Mouse (Mus musculus): ENCODE measurements around the gene Dnajc13.

DNA sequence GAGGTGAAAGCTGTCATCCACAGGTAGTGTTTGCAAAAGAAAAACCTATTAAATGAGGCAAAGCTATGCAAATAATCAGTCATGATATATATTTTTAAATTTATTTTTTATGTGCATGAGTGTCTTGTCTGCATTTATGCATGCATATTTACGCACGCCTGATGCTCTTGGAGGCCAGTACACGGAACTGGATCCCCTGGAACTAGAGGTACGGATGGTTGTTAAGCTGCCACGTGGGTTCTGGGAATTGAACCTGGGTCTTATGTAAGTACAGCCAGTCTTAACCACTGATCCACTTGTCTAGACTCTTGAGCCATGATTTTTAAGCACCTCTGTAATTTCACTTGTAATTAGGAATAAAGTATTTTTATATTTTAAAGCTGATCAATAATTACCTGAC lies 79.5 kb downstream of the Dnajc13 start:
- no peak for TF ChIP-seq CTCF (IDR thresholded peaks at IDR 0.05; ENCODE audit: borderline replicate concordance, insufficient read depth, low read length)
- TF ChIP-seq POLR2A (IDR thresholded peaks at IDR 0.05; ENCODE audit: low read depth, low read length): no peak
